Comparison of ENCODE assay signal across 13 mouse cellular contexts in genomic region chr11:84497944-84498343, GRCm38 (mm10). TPM values are rescaled to one million over a fixed set of nuclear protein-coding genes. Genes with fewer than 3 reads are reported as not detected.
A peak's percentile ranks its signal among the peaks of the same experiment; 100 is the strongest.
DNase-seq lines count a peak whose midpoint lies in the region; ATAC-seq and TF ChIP-seq lines count a peak whose summit lies in the region.
"Had no signal": no experiment of that assay in that cellular context is flagged by ENCODE, and none has a peak within 500 bp of the region (broad histone marks: within the 10 kb centered on the region; RNA-seq: fewer than 3 reads in every experiment).

No protein-coding gene starts in this region.

- no peaks in the 10 kb centered on the region for H3K9me3 ChIP-seq in intestine, postnatal 0 days (ENCODE audit: control insufficient read depth)
- H3K9me3 ChIP-seq in intestine, embryonic 16.5 days (ENCODE audit: control insufficient read depth, low read length) = no peaks in the 10 kb centered on the region
- H3K9me3 ChIP-seq in midbrain, embryonic 14.5 days (ENCODE audit: control insufficient read depth, low read length) = no peaks in the 10 kb centered on the region
- H3K9me3 ChIP-seq in midbrain, embryonic 16.5 days (replicated peaks; ENCODE audit: control insufficient read depth, low read length, poor library complexity, severe bottlenecking) = no peaks in the 10 kb centered on the region
- H3K9me3 ChIP-seq: forebrain, embryonic 13.5 days; limb, embryonic 12.5 days had no signal

- H3K27me3 ChIP-seq in intestine, postnatal 0 days (replicated peaks; ENCODE audit: control insufficient read depth, insufficient read depth, low read length) = no peaks in the 10 kb centered on the region
- H3K27me3 ChIP-seq in intestine, embryonic 16.5 days (replicated peaks; ENCODE audit: control insufficient read depth, insufficient read depth, low read length) = no peaks in the 10 kb centered on the region
- no peaks in the 10 kb centered on the region for H3K27me3 ChIP-seq in midbrain, embryonic 14.5 days (ENCODE audit: control insufficient read depth, insufficient read depth, low read length)
- no peaks in the 10 kb centered on the region for H3K27me3 ChIP-seq in midbrain, embryonic 16.5 days (ENCODE audit: control insufficient read depth, insufficient read depth, low read depth, low read length)
- H3K27me3 ChIP-seq: forebrain, embryonic 13.5 days; limb, embryonic 12.5 days had no signal

- H3K4me2 ChIP-seq in intestine, postnatal 0 days (replicated peaks; ENCODE audit: low read depth) = no peak overlapping the region
- no peak overlapping the region for H3K4me2 ChIP-seq in intestine, embryonic 16.5 days (ENCODE audit: low read depth, low read length)
- H3K4me2 ChIP-seq in midbrain, embryonic 14.5 days (ENCODE audit: low read length) = no peak overlapping the region
- H3K4me2 ChIP-seq in midbrain, embryonic 16.5 days (ENCODE audit: low read length) = no peak overlapping the region
- H3K4me2 ChIP-seq: forebrain, embryonic 13.5 days; limb, embryonic 12.5 days had no signal

- no peak overlapping the region for H3K27ac ChIP-seq in intestine, postnatal 0 days (ENCODE audit: low read depth, low read length)
- H3K27ac ChIP-seq in intestine, embryonic 16.5 days (ENCODE audit: low read length) = no peak overlapping the region
- H3K27ac ChIP-seq in midbrain, embryonic 14.5 days (replicated peaks; ENCODE audit: low read depth, low read length) = no peak overlapping the region
- no peak overlapping the region for H3K27ac ChIP-seq in midbrain, embryonic 16.5 days (ENCODE audit: low read length)
- H3K27ac ChIP-seq: forebrain, embryonic 13.5 days; limb, embryonic 12.5 days had no signal

- H3K4me3 ChIP-seq in intestine, postnatal 0 days (ENCODE audit: low read depth, low read length) = no peak overlapping the region
- no peak overlapping the region for H3K4me3 ChIP-seq in intestine, embryonic 16.5 days (ENCODE audit: low read length)
- no peak overlapping the region for H3K4me3 ChIP-seq in midbrain, embryonic 14.5 days (replicated peaks; ENCODE audit: low read depth, low read length)
- no peak overlapping the region for H3K4me3 ChIP-seq in midbrain, embryonic 16.5 days (ENCODE audit: low read depth, low read length)
- H3K4me3 ChIP-seq: forebrain, embryonic 13.5 days; limb, embryonic 12.5 days had no signal

- peak; percentile 58 for TF ChIP-seq CTCF in intestine, postnatal 0 days (IDR thresholded peaks at IDR 0.05; ENCODE audit: low read depth)

- 0 out of 2 replicates have a peak, but pooled peaks cover 8% of the 10 kb centered on the region for H3K36me3 ChIP-seq in intestine, postnatal 0 days (ENCODE audit: control insufficient read depth, insufficient read depth)
- H3K36me3 ChIP-seq in intestine, embryonic 16.5 days (ENCODE audit: control insufficient read depth, insufficient read depth, low read length) = no peaks in the 10 kb centered on the region; the same call in 1 of the 2 replicates
- H3K36me3 ChIP-seq in midbrain, embryonic 14.5 days (ENCODE audit: control insufficient read depth, insufficient read depth, low read length) = 0 out of 2 replicates have a peak, but pooled peaks cover 11% of the 10 kb centered on the region
- peaks cover 6% of the 10 kb centered on the region for H3K36me3 ChIP-seq in midbrain, embryonic 16.5 days (ENCODE audit: control insufficient read depth, insufficient read depth, low read length)

- H3K9ac ChIP-seq in intestine, postnatal 0 days (ENCODE audit: low read depth, low read length) = no peak overlapping the region
- H3K9ac ChIP-seq in intestine, embryonic 16.5 days (ENCODE audit: low read depth, low read length) = no peak overlapping the region
- H3K9ac ChIP-seq in midbrain, embryonic 14.5 days (replicated peaks; ENCODE audit: low read length) = no peak overlapping the region
- no peak overlapping the region for H3K9ac ChIP-seq in midbrain, embryonic 16.5 days (ENCODE audit: low read depth, low read length)
- H3K9ac ChIP-seq: forebrain, embryonic 13.5 days; limb, embryonic 12.5 days had no signal

- 72% methylated on average over 2 of the region's 2 CpGs for WGBS in intestine, postnatal 0 days
- 65% methylated on average over 2 of the region's 2 CpGs for WGBS in intestine, embryonic 16.5 days
- WGBS in midbrain, embryonic 14.5 days = 64% methylated on average over 2 of the region's 2 CpGs
- 67% methylated on average over 2 of the region's 2 CpGs for WGBS in midbrain, embryonic 16.5 days

- no peak for ATAC-seq in intestine, postnatal 0 days
- ATAC-seq in intestine, embryonic 16.5 days = no peak
- no peak for ATAC-seq in midbrain, embryonic 14.5 days (ENCODE audit: low FRiP score, low TSS enrichment)
- no peak for ATAC-seq in midbrain, embryonic 16.5 days
- ATAC-seq: forebrain, embryonic 13.5 days; inflammation-experienced regulatory T-cells, adult 6 months had no signal

- no peaks in the 10 kb centered on the region for H3K4me1 ChIP-seq in intestine, postnatal 0 days (replicated peaks; ENCODE audit: control insufficient read depth, insufficient read depth, low read length)
- H3K4me1 ChIP-seq in intestine, embryonic 16.5 days (ENCODE audit: control insufficient read depth, insufficient read depth, low read length) = no peaks in the 10 kb centered on the region
- H3K4me1 ChIP-seq in midbrain, embryonic 14.5 days (ENCODE audit: control insufficient read depth, insufficient read depth, low read length) = peaks cover 3% of the 10 kb centered on the region; the same call in 1 of the 2 replicates
- peaks cover 6% of the 10 kb centered on the region for H3K4me1 ChIP-seq in midbrain, embryonic 16.5 days (ENCODE audit: control insufficient read depth, insufficient read depth, low read length)
- H3K4me1 ChIP-seq: limb, embryonic 12.5 days had no signal

- peak; percentile 46 for DNase-seq in midbrain, embryonic 14.5 days
- DNase-seq in brain, adult 2 months (ENCODE audit: low read depth, low spot score) = peak; percentile 32
- peak; percentile 14 for DNase-seq in induced T-regulatory cell, adult 2 months (ENCODE audit: low read depth)
- DNase-seq in layer of hippocampus, postnatal 10 days (ENCODE audit: low spot score in 2 of 2) = no peak
- DNase-seq: thymus, postnatal 36 days had no signal

RNA-seq across cellular contexts. Expression of gene Aatf, which starts 15.4 kb away (rescaled TPM):
- polyA plus RNA-seq in intestine, postnatal 0 days (2015; fragmentation: Nextera tagmentation; extraction: Ambion mirVana) = 25.6 and 26.6 TPM in 2 replicates
- 58.0 and 63.6 TPM in 2 replicates for polyA plus RNA-seq in intestine, embryonic 16.5 days (2015; fragmentation: Nextera tagmentation; extraction: Ambion mirVana)
- 41.6 and 46.3 TPM in 2 replicates for polyA plus RNA-seq in midbrain, embryonic 14.5 days (2014; fragmentation: Nextera tagmentation; extraction: Ambion mirVana)
- polyA plus RNA-seq in midbrain, embryonic 16.5 days (2015; fragmentation: Nextera tagmentation; extraction: Ambion mirVana) = 49.8 and 53.8 TPM in 2 replicates
- total RNA-seq in layer of hippocampus, postnatal 10 days (2021) = 10 to 100 TPM; 21.9 to 24.9 TPM

RNA-seq across cellular contexts. Expression of gene Lhx1, which starts 27.4 kb away (rescaled TPM):
- polyA plus RNA-seq in intestine, postnatal 0 days (2015; fragmentation: Nextera tagmentation; extraction: Ambion mirVana) = 0.16 and 0.25 TPM in 2 replicates
- 0.12 and 0.18 TPM in 2 replicates for polyA plus RNA-seq in intestine, embryonic 16.5 days (2015; fragmentation: Nextera tagmentation; extraction: Ambion mirVana)
- polyA plus RNA-seq in midbrain, embryonic 14.5 days (2014; fragmentation: Nextera tagmentation; extraction: Ambion mirVana) = 49.8 and 53.0 TPM in 2 replicates
- 25.3 and 30.0 TPM in 2 replicates for polyA plus RNA-seq in midbrain, embryonic 16.5 days (2015; fragmentation: Nextera tagmentation; extraction: Ambion mirVana)
- total RNA-seq in layer of hippocampus, postnatal 10 days (2021) = 1 to 10 TPM; 1.3 to 2.0 TPM
- total RNA-seq: megakaryocyte progenitor cell, adult 5-6 weeks had no signal
- polyA plus RNA-seq: inflammation-experienced regulatory T-cells, adult 6 months; limb, embryonic 12.5 days; spleen, adult 2 months had no signal

Comparison
In these comparisons a context has a peak if more than half of its experiments do, and no peak if none do; other contexts are left out.
1. DNase-seq: peak in midbrain, embryonic 14.5 days (single experiment), brain, adult 2 months (single experiment) and induced T-regulatory cell, adult 2 months (single experiment); none in layer of hippocampus, postnatal 10 days (0 of 2).
2. RNA of gene Lhx1, which starts 27.4 kb away (polyA plus RNA-seq): 49.8 to 53.0 TPM in midbrain, embryonic 14.5 days and 25.3 to 30.0 TPM in midbrain, embryonic 16.5 days; 0.16 to 0.25 TPM in intestine, postnatal 0 days and 0.12 to 0.18 TPM in intestine, embryonic 16.5 days; every median in the first group is over 10 times any median in the second.